Mouse (Mus musculus) heart, adult 2 months (tissue): ENCODE results near the gene Rad51d.

Source experiments
- CTCF ChIP-seq: fragments of 200-600 bp; IDR thresholded peaks from 2 replicates; pipeline ENCODE4 v1.8.1; 2022; ENCODE audit warnings: antibody characterized with exemption, mild to moderate bottlenecking, moderate library complexity
- EP300 ChIP-seq: fragments of 200-500 bp; IDR thresholded peaks from 2 replicates; pipeline ENCODE4 v1.6.1; 2011; ENCODE audit warnings: low read depth, low read length, control low read depth; ENCODE audit not compliant: insufficient read depth
- POLR2A ChIP-seq: fragments of 200-500 bp; IDR thresholded peaks from 2 replicates; pipeline ENCODE4 v1.6.1; 2011; ENCODE audit warnings: mild to moderate bottlenecking, low read depth, low read length, control low read depth; ENCODE audit not compliant: insufficient read depth

- TF ChIP-seq POLR2A (no peak), CTCF (peak; percentile 75), EP300 (0 out of 2 replicates have a peak, but pooled peaks have one; percentile 40)
Observed at GRCm38 (mm10) chr11:82871031-82871446, 19.4 kb downstream of the Rad51d start, which contains the start of gene Rffl.
